Mouse (Mus musculus) heart, embryonic 10.5 days (tissue): ENCODE results near the gene Mterf1a. TPM values are rescaled to one million over a fixed set of nuclear protein-coding genes. Genes with fewer than 3 reads are reported as not detected.
A peak's percentile ranks its signal among the peaks of the same experiment; 100 is the strongest.
"Not testable (repeated sequence)": the region's sequence is repeated elsewhere in the genome, so short reads cannot be mapped to it uniquely, and the experiment has no call there.

ENCODE experiments used
- DNase-seq: peaks from one replicate; pipeline ENCODE4 v3.0.0-alpha.2; 2017; ENCODE audit warnings: low spot score
- H3K27ac ChIP-seq: fragments of 300-500 bp; sonication (generic); 2 replicates; pipeline ENCODE4 v1.5.1; 2016; ENCODE audit warnings: mild to moderate bottlenecking
- H3K27me3 ChIP-seq: fragments of 300-500 bp; sonication (generic); 2 replicates; pipeline ENCODE4 v1.6.1; 2016; ENCODE audit warnings: mild to moderate bottlenecking; ENCODE audit not compliant: poor library complexity, insufficient read depth, severe bottlenecking
- H3K36me3 ChIP-seq: fragments of 300-500 bp; sonication (generic); 2 replicates; pipeline ENCODE4 v1.6.1; 2016; ENCODE audit warnings: mild to moderate bottlenecking, moderate library complexity
- H3K4me1 ChIP-seq: fragments of 300-500 bp; sonication (generic); 2 replicates; pipeline ENCODE4 v1.6.1; 2016; ENCODE audit warnings: mild to moderate bottlenecking
- H3K4me3 ChIP-seq: fragments of 300-500 bp; sonication (generic); 2 replicates; pipeline ENCODE4 v1.5.1; 2016; ENCODE audit warnings: mild to moderate bottlenecking, moderate library complexity
- H3K9me3 ChIP-seq: fragments of 300-500 bp; sonication (generic); 2 replicates; pipeline ENCODE4 v1.6.1; 2016; ENCODE audit warnings: mild to moderate bottlenecking, moderate library complexity
- WGBS: fragments of 180-500 bp; shearing (Covaris S2); methylation state at CpG from one replicate; pipeline ENCODE4 v1.1.7; 2016; 5-methylcytosine and 5-hydroxymethylcytosine counted together
- polyA plus RNA-seq: library from polyadenylated mRNA; unstranded; fragments of >200 nt; fragmentation: Nextera tagmentation; extraction: Ambion mirVana; gene quantifications from 2 replicates; pipeline ENCODE4 v1.2.1, GENCODE M21; 2016

The Mterf1a gene
- polyA plus RNA-seq, 1 experiment from 2014 or later: 7.5 TPM

- 45% methylated on average over 4 of the region's 4 CpGs for WGBS
- no peaks in the 10 kb centered on the region for H3K36me3 ChIP-seq
- H3K9me3 ChIP-seq: no peaks in the 10 kb centered on the region
- H3K27me3 ChIP-seq: no peaks in the 10 kb centered on the region
- no peak overlapping the region for H3K4me3 ChIP-seq
- no peak for DNase-seq
- H3K4me1 ChIP-seq: peaks cover 25% of the 10 kb centered on the region
- no peak overlapping the region for H3K27ac ChIP-seq
These were observed 32.9 kb upstream of the Mterf1a start for GRCm38 (mm10) chr5:3926666-3927065.

DNA sequence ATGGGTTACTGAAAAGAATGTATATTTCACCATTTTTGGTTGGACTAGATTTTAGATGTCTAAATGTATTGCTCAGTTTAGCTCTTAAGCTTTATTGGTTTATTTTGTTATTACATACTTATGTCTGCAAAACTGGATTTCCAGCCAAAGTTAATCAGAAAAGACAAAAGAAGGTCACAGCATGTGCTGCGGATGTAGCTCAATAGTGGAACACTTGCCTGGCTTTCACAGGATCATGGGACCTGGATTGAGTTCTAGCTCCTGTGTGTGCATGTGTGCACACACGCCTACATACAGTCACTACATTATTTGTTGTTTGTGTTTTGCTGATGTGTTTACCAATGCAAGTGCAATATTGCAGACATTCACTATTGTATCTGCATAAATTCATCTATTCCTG is 28.6 kb upstream of the Mterf1a start:
- no peak for DNase-seq
- no peak overlapping the region for H3K4me3 ChIP-seq
- no peak overlapping the region for H3K27ac ChIP-seq
- 76% methylated on average over 2 of the region's 2 CpGs for WGBS
- H3K9me3 ChIP-seq: no peaks in the 10 kb centered on the region
- H3K36me3 ChIP-seq: no peaks in the 10 kb centered on the region
- H3K27me3 ChIP-seq: no peaks in the 10 kb centered on the region
- peaks cover 4% of the 10 kb centered on the region; the same call in 1 of the 2 replicates for H3K4me1 ChIP-seq

DNA sequence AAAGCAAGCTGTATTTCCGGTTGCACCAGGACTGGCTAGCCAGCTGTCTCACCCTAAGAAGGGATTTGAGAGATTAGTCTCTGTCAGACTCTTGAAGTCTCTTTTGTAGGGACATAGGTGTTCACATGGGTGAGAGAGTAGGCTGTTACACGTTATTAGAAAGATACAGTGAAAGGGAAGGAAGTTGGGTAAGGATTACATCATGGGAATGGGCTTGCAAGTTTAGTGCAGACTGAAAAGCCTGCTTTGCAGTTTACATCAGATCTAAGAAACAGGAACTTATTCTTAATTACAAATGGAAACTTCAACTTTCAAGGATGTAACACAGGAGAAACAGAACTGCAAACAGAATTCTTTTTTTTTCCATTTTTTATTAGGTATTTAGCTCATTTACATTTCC is 11.7 kb upstream of the Mterf1a start:
- Histone ChIP-seq H3K9me3 (no peaks in the 10 kb centered on the region), H3K36me3 (no peaks in the 10 kb centered on the region), H3K4me3 (no peak overlapping the region), H3K27me3 (no peaks in the 10 kb centered on the region), H3K4me1 (no peaks in the 10 kb centered on the region), H3K27ac (no peak overlapping the region)
- no peak for DNase-seq
- 64% methylated on average over 2 of the region's 2 CpGs for WGBS

- DNase-seq, H3K4me3 ChIP-seq, H3K27me3 ChIP-seq, H3K27ac ChIP-seq, H3K9me3 ChIP-seq, H3K36me3 ChIP-seq, H3K4me1 ChIP-seq: not testable (repeated sequence)
- 98% methylated on average over 4 of the region's 4 CpGs for WGBS
These were observed 524 bp upstream of the Mterf1a start for GRCm38 (mm10) chr5:3894294-3894619.

- Histone ChIP-seq H3K9me3 (no peaks in the 10 kb centered on the region), H3K27me3 (no peaks in the 10 kb centered on the region), H3K36me3 (no peaks in the 10 kb centered on the region), H3K4me1 (peaks cover 6% of the 10 kb centered on the region), H3K27ac (no peak overlapping the region), H3K4me3 (no peak overlapping the region)
- no peak for DNase-seq
These were observed 4.5 kb downstream of the Mterf1a start for GRCm38 (mm10) chr5:3889201-3889600.

- H3K4me1 ChIP-seq, H3K27me3 ChIP-seq, H3K27ac ChIP-seq, DNase-seq, H3K9me3 ChIP-seq, H3K36me3 ChIP-seq, H3K4me3 ChIP-seq: not testable (repeated sequence)
- WGBS: 76% methylated on average over 6 of the region's 7 CpGs
These were observed 6.9 kb downstream of the Mterf1a start for GRCm38 (mm10) chr5:3886862-3887261.

- WGBS: 82% methylated on average over 3 of the region's 3 CpGs
- DNase-seq: no peak
- peaks cover 3% of the 10 kb centered on the region; the same call in 1 of the 2 replicates for H3K9me3 ChIP-seq
These were observed 20.2 kb downstream of the Mterf1a start for GRCm38 (mm10) chr5:3873485-3873884.

GRCm38 (mm10) chr5:3872348-3872747 is 21.4 kb downstream of the Mterf1a start:
- Histone ChIP-seq H3K36me3 (no peaks in the 10 kb centered on the region), H3K27me3 (no peaks in the 10 kb centered on the region), H3K27ac (no peak overlapping the region), H3K9me3 (peaks cover 3% of the 10 kb centered on the region; the same call in 1 of the 2 replicates), H3K4me3 (no peak overlapping the region), H3K4me1 (no peaks in the 10 kb centered on the region)
- no peak for DNase-seq
- WGBS: 60% methylated on average over 1 of the region's 1 CpGs

More at GRCm38 (mm10) chr5:3873485-3873884, 20.2 kb downstream of the Mterf1a start:
- no peaks in the 10 kb centered on the region for H3K4me1 ChIP-seq
- no peaks in the 10 kb centered on the region for H3K27me3 ChIP-seq
- H3K36me3 ChIP-seq: no peaks in the 10 kb centered on the region
- H3K27ac ChIP-seq: no peak overlapping the region
- no peak overlapping the region for H3K4me3 ChIP-seq

GRCm38 (mm10) chr5:3870161-3870560 is 23.6 kb downstream of the Mterf1a start:
- DNase-seq: no peak
- H3K4me1 ChIP-seq: no peaks in the 10 kb centered on the region
- no peak overlapping the region for H3K4me3 ChIP-seq
- H3K27me3 ChIP-seq: no peaks in the 10 kb centered on the region
- H3K27ac ChIP-seq: no peak overlapping the region
- no peaks in the 10 kb centered on the region for H3K36me3 ChIP-seq
- WGBS: 44% methylated on average over 4 of the region's 4 CpGs
- H3K9me3 ChIP-seq: peaks cover 3% of the 10 kb centered on the region; the same call in 1 of the 2 replicates

DNA sequence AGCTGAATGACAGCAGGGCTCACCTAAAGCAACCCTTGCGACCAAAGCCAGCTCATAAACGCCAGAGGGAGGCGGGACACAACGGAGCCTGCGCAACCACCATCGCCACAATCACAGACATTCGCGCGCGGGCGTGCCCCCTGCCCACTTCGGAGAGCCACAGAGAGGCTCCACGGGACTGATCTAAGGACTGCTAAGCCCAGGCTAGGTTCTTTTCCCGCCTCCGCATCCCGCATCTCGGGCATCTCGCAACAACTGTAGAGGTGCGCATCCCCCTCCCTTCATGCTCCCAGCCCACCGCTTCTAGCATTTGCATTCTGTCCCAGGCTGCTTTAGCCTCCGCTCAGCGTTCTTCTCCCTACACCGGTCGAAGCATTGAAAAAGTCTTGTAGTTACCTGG is 48.7 kb downstream of the Mterf1a start, which contains the start of gene Lrrd1:
TSS of gene Lrrd1 (plus strand) at position 148 of the 400 bp plus-strand sequence.
- peaks cover 24% of the 10 kb centered on the region for H3K36me3 ChIP-seq
- no peaks in the 10 kb centered on the region for H3K27me3 ChIP-seq
- H3K4me3 ChIP-seq: peak within 1 kb of the TSS; percentile 61
- DNase-seq: no peak
- H3K27ac ChIP-seq: peak within 1 kb of the TSS; percentile 47; the same call in 1 of the 2 replicates
- peaks cover 4% of the 10 kb centered on the region; the same call in 1 of the 2 replicates for H3K4me1 ChIP-seq
- WGBS: 5% methylated on average over 24 of the region's 24 CpGs
- no peaks in the 10 kb centered on the region for H3K9me3 ChIP-seq

Other genes starting within 250 kb of the Mterf1a start
- not detected in 2 replicates for gene Tmbim7, start 242.8 kb downstream of the Mterf1a start, polyA plus RNA-seq
- 63.0 and 68.9 TPM in 2 replicates for gene Gatad1, start 236.7 kb downstream of the Mterf1a start, polyA plus RNA-seq
- gene Ankib1, start 91.0 kb downstream of the Mterf1a start, polyA plus RNA-seq: 8.3 and 9.1 TPM in 2 replicates
- 44.2 and 45.1 TPM in 2 replicates for gene Krit1, start 90.7 kb downstream of the Mterf1a start, polyA plus RNA-seq
- gene Lrrd1, start 48.8 kb downstream of the Mterf1a start, polyA plus RNA-seq: 0.11 and 0.34 TPM in 2 replicates
- gene Akap9, start 34.1 kb upstream of the Mterf1a start, polyA plus RNA-seq: 107 and 121 TPM in 2 replicates
- 59.5 and 68.9 TPM in 2 replicates for gene Cyp51, start 210.8 kb upstream of the Mterf1a start, polyA plus RNA-seq